Mouse (Mus musculus): ENCODE measurements around the gene Arrdc2.
A peak's percentile ranks its signal among the peaks of the same experiment; 100 is the strongest.

Arrdc2 gene

GRCm38 (mm10) chr8:70839408-70840351, at the start of gene Arrdc2:
Arrdc2 (minus strand) TSS chr8:70839720.
- peak; percentile 100 for DNase-seq

- no peak for DNase-seq
Observed at GRCm38 (mm10) chr8:70887669-70888068, 48.1 kb upstream of the Arrdc2 start.

GRCm38 (mm10) chr8:70885612-70886011, 46.1 kb upstream of the Arrdc2 start:
- peak; percentile 81 for DNase-seq

- DNase-seq, result no peak
Observed at GRCm38 (mm10) chr8:70884683-70885082, 45.2 kb upstream of the Arrdc2 start.

- no peak for DNase-seq
Observed at GRCm38 (mm10) chr8:70884186-70884585, 44.7 kb upstream of the Arrdc2 start.

GRCm38 (mm10) chr8:70880546-70880945, 41.0 kb upstream of the Arrdc2 start:
- no peak for DNase-seq

- DNase-seq, result peak; percentile 66
Observed at GRCm38 (mm10) chr8:70880126-70880525, 40.6 kb upstream of the Arrdc2 start.

- no peak for DNase-seq
Observed at GRCm38 (mm10) chr8:70879500-70879899, 40.0 kb upstream of the Arrdc2 start.

- DNase-seq, result no peak
Observed at GRCm38 (mm10) chr8:70878178-70878577, 38.7 kb upstream of the Arrdc2 start.

GRCm38 (mm10) chr8:70876382-70876781, 36.9 kb upstream of the Arrdc2 start:
- no peak for DNase-seq

- DNase-seq, result no peak
Observed at GRCm38 (mm10) chr8:70874441-70874840, 34.9 kb upstream of the Arrdc2 start.

GRCm38 (mm10) chr8:70873364-70873985, 34.0 kb upstream of the Arrdc2 start, which contains the start of gene Ccdc124:
Ccdc124 (minus strand) TSS chr8:70873935.
- DNase-seq, result peak; percentile 98

- DNase-seq, result peak; percentile 26
Observed at GRCm38 (mm10) chr8:70872643-70873363, 33.3 kb upstream of the Arrdc2 start.

GRCm38 (mm10) chr8:70871195-70871807, 31.8 kb upstream of the Arrdc2 start:
- no peak for DNase-seq

- DNase-seq, result peak; percentile 90
Observed at GRCm38 (mm10) chr8:70869601-70870041, 30.1 kb upstream of the Arrdc2 start.

- no peak for DNase-seq
Observed at GRCm38 (mm10) chr8:70869199-70869571, 29.7 kb upstream of the Arrdc2 start.

GRCm38 (mm10) chr8:70868559-70869198, 29.2 kb upstream of the Arrdc2 start:
- peak; percentile 89 for DNase-seq

- DNase-seq, result no peak
Observed at GRCm38 (mm10) chr8:70866566-70866965, 27.0 kb upstream of the Arrdc2 start.

- no peak for DNase-seq
Observed at GRCm38 (mm10) chr8:70866001-70866520, 26.5 kb upstream of the Arrdc2 start.

- peak; percentile 99 for DNase-seq
Observed at GRCm38 (mm10) chr8:70865350-70866000, 26.0 kb upstream of the Arrdc2 start.

- DNase-seq, result peak; percentile 49
Observed at GRCm38 (mm10) chr8:70864712-70865221, 25.2 kb upstream of the Arrdc2 start.
